Mouse (Mus musculus) layer of hippocampus, adult 9-10 months (tissue): ENCODE data around the gene Ralb.

ENCODE experiments used
- DNase-seq: peaks from one replicate; pipeline ENCODE4 v3.0.0; 2022; ENCODE audit warnings: low spot score

Gene Ralb

GRCm38 (mm10) chr1:119504260-119505062 is at the start of gene Ralb:
TSS of gene Ralb (minus strand) at chr1:119504794.
- peak; percentile 96 for DNase-seq

- no peak for DNase-seq
Measured at GRCm38 (mm10) chr1:119551651-119552050, 47.1 kb upstream of the Ralb start.

GRCm38 (mm10) chr1:119550064-119550463 is 45.5 kb upstream of the Ralb start:
- no peak for DNase-seq

DNA sequence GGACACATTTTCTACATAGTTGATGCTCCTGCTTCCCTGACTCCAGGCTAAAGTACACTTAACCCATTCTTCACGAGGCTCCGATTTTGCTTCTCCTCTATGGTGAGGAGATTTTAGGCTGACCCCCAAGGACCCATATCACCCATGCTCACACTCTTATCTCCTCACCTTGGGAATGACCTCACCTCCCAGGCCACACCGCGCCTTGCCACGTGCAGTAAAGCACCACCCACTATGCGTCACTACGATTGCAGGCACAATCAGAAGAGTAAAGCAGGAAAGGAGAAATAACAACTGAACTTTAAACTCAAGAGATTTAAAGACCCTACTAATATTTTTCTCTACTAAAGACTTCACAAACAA is 44.7 kb upstream of the Ralb start:
- DNase-seq = no peak

GRCm38 (mm10) chr1:119548668-119549326 is 44.2 kb upstream of the Ralb start:
- peak; percentile 55 for DNase-seq

DNA sequence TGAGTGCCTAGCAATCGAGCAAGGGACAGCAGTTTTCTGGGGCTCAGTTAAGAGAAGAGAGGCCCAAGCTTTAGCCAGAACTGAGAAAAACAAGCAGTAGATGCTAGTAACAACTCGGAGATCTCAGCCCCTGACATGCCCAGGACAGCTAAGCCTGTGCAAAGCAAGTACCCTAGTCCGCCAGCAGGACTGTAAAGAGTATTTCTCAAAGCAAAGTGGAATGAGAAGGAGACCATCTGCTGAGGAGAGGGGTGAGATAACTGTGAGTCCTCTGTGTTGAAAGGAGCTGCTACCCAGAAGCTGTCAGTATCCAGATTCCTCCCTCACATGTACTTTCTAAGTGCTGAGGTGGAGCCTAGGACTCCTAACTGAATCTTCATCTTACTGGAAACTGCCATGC is 41.9 kb upstream of the Ralb start:
- no peak for DNase-seq

GRCm38 (mm10) chr1:119545671-119546070 is 41.1 kb upstream of the Ralb start:
- no peak for DNase-seq

DNA sequence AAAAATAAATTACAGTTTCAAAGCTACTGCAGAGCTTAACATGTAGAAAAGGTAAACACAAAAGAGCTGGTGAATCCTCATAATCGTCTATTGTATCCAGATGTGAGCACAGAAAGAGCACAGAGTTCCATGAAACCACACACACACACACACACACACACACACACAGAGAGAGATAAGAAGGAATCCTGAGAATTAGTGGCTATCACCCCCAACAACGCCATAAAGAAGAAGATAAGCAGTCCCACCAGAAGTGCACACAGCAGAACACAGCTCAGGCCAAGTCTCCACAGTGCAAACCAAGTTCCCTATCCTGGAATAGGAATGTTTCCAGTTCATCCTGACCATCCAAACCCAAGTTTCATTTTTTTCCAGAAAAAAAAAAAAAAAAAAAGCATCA is 40.6 kb upstream of the Ralb start:
- no peak for DNase-seq

DNA sequence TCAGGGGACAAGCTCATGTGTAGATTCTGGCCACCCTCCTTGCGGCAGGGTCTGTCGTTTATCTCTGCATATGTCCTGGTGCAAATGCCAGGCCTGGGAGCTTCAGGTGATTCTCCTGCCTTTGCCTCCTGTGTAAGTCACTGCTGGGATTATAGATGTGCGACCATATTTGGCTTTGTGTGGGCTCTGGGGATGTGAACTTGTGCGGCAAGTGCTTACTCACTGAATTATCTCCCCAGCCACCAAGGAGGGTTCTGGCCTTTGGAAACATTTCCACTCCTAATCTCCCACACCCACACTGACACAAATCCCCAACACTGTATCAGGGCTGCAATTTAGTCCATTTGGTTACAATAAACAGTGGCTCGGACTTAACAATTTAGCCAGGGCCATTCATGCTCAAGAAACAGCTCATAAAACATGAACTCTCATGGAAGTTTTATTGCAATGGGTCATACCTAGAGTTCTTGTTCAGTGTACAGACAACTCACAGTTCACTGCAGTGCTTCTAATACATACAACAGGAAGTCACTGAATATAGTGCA is 40.1 kb upstream of the Ralb start:
- no peak for DNase-seq

- no peak for DNase-seq
Measured at GRCm38 (mm10) chr1:119543316-119543715, 38.7 kb upstream of the Ralb start.

DNA sequence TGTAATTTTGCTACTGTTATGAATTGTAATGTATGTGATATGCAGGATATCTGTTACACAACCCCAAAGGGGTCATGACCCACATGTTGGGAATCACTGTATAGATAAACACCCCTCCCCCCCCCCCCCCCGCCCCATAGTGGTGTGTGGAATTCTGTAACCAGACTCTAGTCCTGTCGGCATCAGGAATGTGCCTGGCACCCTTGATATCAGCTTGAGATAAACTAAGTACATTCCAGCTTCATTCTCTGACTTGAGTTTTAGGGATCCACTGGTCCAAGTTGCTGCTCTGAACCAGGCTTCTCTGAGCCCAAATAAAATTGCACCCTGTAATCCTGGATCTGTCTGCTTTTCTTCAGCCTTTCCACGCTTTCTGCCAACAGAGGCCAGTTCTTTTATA is 37.0 kb upstream of the Ralb start:
- no peak for DNase-seq

GRCm38 (mm10) chr1:119540836-119541557 is 36.4 kb upstream of the Ralb start:
- no peak for DNase-seq

DNA sequence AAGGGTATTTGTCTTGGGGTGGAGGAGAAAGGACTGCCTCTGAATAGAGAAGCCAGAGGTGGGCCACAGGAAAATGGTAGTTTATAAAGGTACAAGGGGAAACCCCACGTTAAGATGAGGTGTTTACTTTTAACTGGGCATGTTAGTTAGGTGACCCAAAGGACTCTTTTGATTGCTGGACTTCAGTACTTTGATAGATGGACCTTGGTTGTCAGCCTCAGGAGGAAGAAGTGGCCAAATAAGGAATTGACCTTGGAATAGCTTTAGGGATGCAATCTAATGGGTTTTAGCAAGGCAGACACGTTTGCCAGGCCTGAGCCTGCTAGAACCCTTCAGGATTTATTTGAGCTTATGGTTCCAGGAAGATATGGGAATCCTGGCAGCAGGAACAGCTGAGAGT is 34.7 kb upstream of the Ralb start:
- no peak for DNase-seq

DNA sequence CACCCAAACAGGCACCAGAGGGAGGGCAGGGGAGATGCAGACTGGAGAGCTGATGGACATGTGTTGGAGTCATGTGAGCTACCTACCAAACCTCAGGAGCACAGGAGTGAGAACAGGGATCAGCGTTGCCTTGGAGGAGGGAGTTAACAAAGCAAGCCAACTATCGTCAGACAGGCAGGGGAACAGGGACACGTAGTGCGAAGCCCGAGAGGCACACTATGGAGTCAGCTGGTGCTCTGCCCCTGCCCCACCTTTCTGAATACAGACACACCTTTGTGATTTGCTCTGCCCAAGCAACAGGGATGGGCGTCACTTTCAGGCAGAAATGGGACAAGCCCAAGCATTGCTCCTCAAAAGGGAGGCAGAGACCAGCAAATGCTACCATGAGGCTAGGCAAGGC is 33.1 kb upstream of the Ralb start:
- DNase-seq = no peak

GRCm38 (mm10) chr1:119536122-119536521 is 31.5 kb upstream of the Ralb start:
- no peak for DNase-seq

DNA sequence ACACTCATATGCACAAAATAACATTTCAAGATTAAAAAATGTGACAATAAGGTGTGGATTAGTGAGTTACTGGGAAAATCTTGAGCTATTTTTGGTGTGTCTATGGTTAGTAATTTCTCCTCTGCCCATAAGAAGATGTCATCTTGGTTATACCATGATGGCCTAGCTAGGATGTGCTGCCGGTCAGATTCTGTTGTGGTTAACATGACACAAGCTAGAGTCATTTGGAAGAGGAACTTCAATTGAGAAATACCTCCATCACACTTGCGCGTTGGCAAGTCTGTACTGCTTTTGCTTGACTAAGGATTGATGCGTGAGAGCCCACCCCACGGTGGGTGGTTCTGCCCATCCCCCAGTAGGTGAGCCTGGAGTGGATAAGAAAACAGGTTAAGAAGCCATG is 29.7 kb upstream of the Ralb start:
- no peak for DNase-seq

DNA sequence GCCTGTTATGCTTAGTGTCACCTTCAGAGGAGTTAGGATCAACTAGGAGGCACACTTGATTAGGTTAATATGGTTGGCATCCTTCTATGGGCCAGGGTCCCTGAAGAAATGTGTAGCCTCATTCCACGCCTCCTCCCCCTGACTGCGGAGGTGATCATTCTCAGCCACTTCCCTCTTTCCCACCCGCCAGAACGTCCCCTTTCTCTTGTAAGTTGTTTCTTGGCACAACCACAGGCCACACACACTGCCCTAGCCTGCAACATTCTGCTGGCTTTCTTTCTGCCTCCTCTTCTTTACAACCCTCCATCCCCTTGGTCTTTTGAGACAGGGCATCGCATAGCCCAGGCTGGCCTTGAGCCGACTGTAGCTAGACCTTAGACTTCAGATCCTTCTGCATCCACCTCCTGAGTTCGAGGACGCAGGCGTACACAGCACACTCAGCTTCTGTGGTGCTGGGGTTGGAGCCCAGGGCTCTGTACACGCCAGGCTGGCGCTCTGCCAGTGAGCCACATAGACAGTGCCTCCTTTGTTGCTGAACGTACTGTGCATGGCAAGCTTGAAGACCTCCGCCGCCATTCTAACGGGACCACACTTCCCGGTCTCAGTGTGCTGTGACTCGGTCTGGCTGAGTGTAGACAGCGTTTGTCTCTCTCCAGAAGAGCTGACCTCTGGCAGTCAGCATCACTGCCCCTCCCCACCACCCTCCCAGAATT is 28.7 kb upstream of the Ralb start:
- peak; percentile 10 for DNase-seq

- no peak for DNase-seq
Measured at GRCm38 (mm10) chr1:119532165-119532564, 27.6 kb upstream of the Ralb start.

DNA sequence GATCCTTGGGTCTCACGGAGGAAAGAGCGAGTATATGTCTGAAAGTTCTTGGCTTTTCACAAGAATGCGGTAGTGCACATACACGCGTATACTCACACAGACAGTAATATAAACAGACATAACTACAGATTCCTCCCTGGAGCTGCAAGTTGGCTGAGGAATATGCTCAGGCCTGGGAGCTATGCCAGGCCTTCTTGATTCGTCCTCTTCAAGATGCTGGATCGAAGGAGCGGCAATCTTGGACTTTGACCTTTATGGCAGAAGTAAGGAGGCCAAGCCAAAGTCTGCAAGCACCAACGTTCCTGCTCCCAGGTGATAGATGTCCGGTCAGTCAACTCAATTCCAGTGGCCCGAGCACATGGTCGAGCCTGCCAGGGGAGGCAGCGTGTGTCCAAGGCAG is 26.3 kb upstream of the Ralb start:
- DNase-seq = no peak

GRCm38 (mm10) chr1:119525689-119526591 is 21.3 kb upstream of the Ralb start, which contains the start of gene Tmem185b:
TSS of gene Tmem185b (plus strand) at chr1:119526160.
- peak; percentile 56 for DNase-seq

- DNase-seq = no peak
Measured at GRCm38 (mm10) chr1:119525004-119525444, 20.4 kb upstream of the Ralb start.
